Mouse (Mus musculus): ENCODE measurements at regions not wholly inside any gene's neighbourhood (a gene's known extent, or its start where the extent isn't known, plus 50 kb on each side); places are given as distances from the start of the nearest gene placed in this dataset.

- Histone ChIP-seq H3K4me1 (ENCODE audit: control insufficient read depth, insufficient read depth, low read length) (no peaks in the 10 kb centered on the region), H3K9me3 (replicated peaks; ENCODE audit: control insufficient read depth, low read length) (no peaks in the 10 kb centered on the region), H3K9ac (replicated peaks; ENCODE audit: low read length) (no peak overlapping the region), H3K36me3 (replicated peaks; ENCODE audit: control insufficient read depth, insufficient read depth, low read depth, low read length) (no peaks in the 10 kb centered on the region), H3K4me2 (ENCODE audit: low read depth, low read length) (no peak overlapping the region), H3K27ac (replicated peaks; ENCODE audit: low read depth, low read length) (no peak overlapping the region), H3K27me3 (ENCODE audit: control insufficient read depth, insufficient read depth, low read length) (no peaks in the 10 kb centered on the region), H3K4me3 (ENCODE audit: low read depth, low read length) (no peak overlapping the region)
- ATAC-seq (replicated peaks; ENCODE audit: insufficient number of reproducible peaks, low FRiP score, low TSS enrichment, low read depth) (no peak), DNase-seq (ENCODE audit: low spot score) (no peak)
Observed at GRCm38 (mm10) chr9:79317411-79317810, 401.2 kb downstream of the Col12a1 start.

GRCm38 (mm10) chr9:79346371-79347096 is 372.1 kb downstream of the Col12a1 start:
- Histone ChIP-seq H3K4me1 (ENCODE audit: control insufficient read depth, insufficient read depth, low read length) (no peaks in the 10 kb centered on the region), H3K4me2 (ENCODE audit: low read depth, low read length) (no peak overlapping the region), H3K9me3 (replicated peaks; ENCODE audit: control insufficient read depth, low read length) (no peaks in the 10 kb centered on the region), H3K27ac (replicated peaks; ENCODE audit: low read depth, low read length) (no peak overlapping the region), H3K4me3 (ENCODE audit: low read depth, low read length) (no peak overlapping the region), H3K27me3 (ENCODE audit: control insufficient read depth, insufficient read depth, low read length) (no peaks in the 10 kb centered on the region), H3K36me3 (replicated peaks; ENCODE audit: control insufficient read depth, insufficient read depth, low read depth, low read length) (no peaks in the 10 kb centered on the region), H3K9ac (replicated peaks; ENCODE audit: low read length) (no peak overlapping the region)
- WGBS: 93% methylated on average over 15 of the region's 15 CpGs
- DNase-seq (ENCODE audit: low spot score): no peak
- ATAC-seq (replicated peaks; ENCODE audit: insufficient number of reproducible peaks, low FRiP score, low TSS enrichment, low read depth): no peak

GRCm38 (mm10) chr9:79392020-79392419 is 326.6 kb downstream of the Col12a1 start:
- H3K9ac ChIP-seq (replicated peaks; ENCODE audit: low read length): no peak overlapping the region
- H3K36me3 ChIP-seq (replicated peaks; ENCODE audit: control insufficient read depth, insufficient read depth, low read depth, low read length): no peaks in the 10 kb centered on the region
- ATAC-seq (replicated peaks; ENCODE audit: insufficient number of reproducible peaks, low FRiP score, low TSS enrichment, low read depth): no peak
- H3K9me3 ChIP-seq (replicated peaks; ENCODE audit: control insufficient read depth, low read length): no peaks in the 10 kb centered on the region
- H3K27me3 ChIP-seq (ENCODE audit: control insufficient read depth, insufficient read depth, low read length): no peaks in the 10 kb centered on the region
- H3K27ac ChIP-seq (replicated peaks; ENCODE audit: low read depth, low read length): no peak overlapping the region
- H3K4me1 ChIP-seq (ENCODE audit: control insufficient read depth, insufficient read depth, low read length): no peaks in the 10 kb centered on the region
- 95% methylated on average over 2 of the region's 2 CpGs for WGBS
- no peak overlapping the region for H3K4me3 ChIP-seq (ENCODE audit: low read depth, low read length)
- H3K4me2 ChIP-seq (ENCODE audit: low read depth, low read length): no peak overlapping the region
- DNase-seq (ENCODE audit: low spot score): no peak

- H3K4me1 ChIP-seq (ENCODE audit: control insufficient read depth, insufficient read depth, low read length): no peaks in the 10 kb centered on the region
- no peak overlapping the region for H3K4me2 ChIP-seq (ENCODE audit: low read depth, low read length)
- no peak overlapping the region for H3K27ac ChIP-seq (replicated peaks; ENCODE audit: low read depth, low read length)
- H3K9me3 ChIP-seq (replicated peaks; ENCODE audit: control insufficient read depth, low read length): no peaks in the 10 kb centered on the region
- ATAC-seq (replicated peaks; ENCODE audit: insufficient number of reproducible peaks, low FRiP score, low TSS enrichment, low read depth): no peak
- H3K9ac ChIP-seq (replicated peaks; ENCODE audit: low read length): no peak overlapping the region
- no peak for DNase-seq (ENCODE audit: low spot score)
- H3K36me3 ChIP-seq (replicated peaks; ENCODE audit: control insufficient read depth, insufficient read depth, low read depth, low read length): no peaks in the 10 kb centered on the region
- H3K4me3 ChIP-seq (ENCODE audit: low read depth, low read length): no peak overlapping the region
- no peaks in the 10 kb centered on the region for H3K27me3 ChIP-seq (ENCODE audit: control insufficient read depth, insufficient read depth, low read length)
Observed at GRCm38 (mm10) chr9:79414989-79415388, 303.6 kb downstream of the Col12a1 start.

GRCm38 (mm10) chr9:79430417-79430816 is 288.2 kb downstream of the Col12a1 start:
- Histone ChIP-seq H3K4me3 (ENCODE audit: low read depth, low read length) (no peak overlapping the region), H3K36me3 (replicated peaks; ENCODE audit: control insufficient read depth, insufficient read depth, low read depth, low read length) (no peaks in the 10 kb centered on the region), H3K9ac (replicated peaks; ENCODE audit: low read length) (no peak overlapping the region), H3K9me3 (replicated peaks; ENCODE audit: control insufficient read depth, low read length) (no peaks in the 10 kb centered on the region), H3K27me3 (ENCODE audit: control insufficient read depth, insufficient read depth, low read length) (no peaks in the 10 kb centered on the region), H3K4me1 (ENCODE audit: control insufficient read depth, insufficient read depth, low read length) (no peaks in the 10 kb centered on the region), H3K4me2 (ENCODE audit: low read depth, low read length) (no peak overlapping the region), H3K27ac (replicated peaks; ENCODE audit: low read depth, low read length) (no peak overlapping the region)
- 75% methylated on average over 1 of the region's 1 CpGs for WGBS
- DNase-seq (ENCODE audit: low spot score): no peak
- no peak for ATAC-seq (replicated peaks; ENCODE audit: insufficient number of reproducible peaks, low FRiP score, low TSS enrichment, low read depth)

- H3K27ac ChIP-seq (replicated peaks; ENCODE audit: low read depth, low read length): no peak overlapping the region
- H3K36me3 ChIP-seq (replicated peaks; ENCODE audit: control insufficient read depth, insufficient read depth, low read depth, low read length): no peaks in the 10 kb centered on the region
- H3K27me3 ChIP-seq (ENCODE audit: control insufficient read depth, insufficient read depth, low read length): no peaks in the 10 kb centered on the region
- no peak for ATAC-seq (replicated peaks; ENCODE audit: insufficient number of reproducible peaks, low FRiP score, low TSS enrichment, low read depth)
- WGBS: 60% methylated on average over 3 of the region's 3 CpGs
- H3K4me2 ChIP-seq (ENCODE audit: low read depth, low read length): no peak overlapping the region
- no peaks in the 10 kb centered on the region for H3K4me1 ChIP-seq (ENCODE audit: control insufficient read depth, insufficient read depth, low read length)
- no peak overlapping the region for H3K9ac ChIP-seq (replicated peaks; ENCODE audit: low read length)
- no peak for DNase-seq (ENCODE audit: low spot score)
- no peak overlapping the region for H3K4me3 ChIP-seq (ENCODE audit: low read depth, low read length)
- H3K9me3 ChIP-seq (replicated peaks; ENCODE audit: control insufficient read depth, low read length): no peaks in the 10 kb centered on the region
Observed at GRCm38 (mm10) chr9:79437636-79438035, 281.0 kb downstream of the Col12a1 start.

GRCm38 (mm10) chr9:79439233-79439960 is 279.2 kb downstream of the Col12a1 start:
- no peak overlapping the region for H3K27ac ChIP-seq (replicated peaks; ENCODE audit: low read depth, low read length)
- WGBS: 20% methylated on average over 11 of the region's 11 CpGs
- ATAC-seq (replicated peaks; ENCODE audit: insufficient number of reproducible peaks, low FRiP score, low TSS enrichment, low read depth): no peak
- no peak overlapping the region for H3K4me2 ChIP-seq (ENCODE audit: low read depth, low read length)
- H3K9me3 ChIP-seq (replicated peaks; ENCODE audit: control insufficient read depth, low read length): no peaks in the 10 kb centered on the region
- H3K4me1 ChIP-seq (ENCODE audit: control insufficient read depth, insufficient read depth, low read length): no peaks in the 10 kb centered on the region
- H3K36me3 ChIP-seq (replicated peaks; ENCODE audit: control insufficient read depth, insufficient read depth, low read depth, low read length): no peaks in the 10 kb centered on the region
- no peak overlapping the region for H3K4me3 ChIP-seq (ENCODE audit: low read depth, low read length)
- peak; percentile 63 for DNase-seq (ENCODE audit: low spot score)
- no peaks in the 10 kb centered on the region for H3K27me3 ChIP-seq (ENCODE audit: control insufficient read depth, insufficient read depth, low read length)
- no peak overlapping the region for H3K9ac ChIP-seq (replicated peaks; ENCODE audit: low read length)

GRCm38 (mm10) chr9:79455226-79455625 is 263.4 kb downstream of the Col12a1 start:
- Histone ChIP-seq H3K9me3 (replicated peaks; ENCODE audit: control insufficient read depth, low read length) (no peaks in the 10 kb centered on the region), H3K4me2 (ENCODE audit: low read depth, low read length) (no peak overlapping the region), H3K36me3 (replicated peaks; ENCODE audit: control insufficient read depth, insufficient read depth, low read depth, low read length) (no peaks in the 10 kb centered on the region), H3K27ac (replicated peaks; ENCODE audit: low read depth, low read length) (no peak overlapping the region), H3K4me3 (ENCODE audit: low read depth, low read length) (no peak overlapping the region), H3K4me1 (ENCODE audit: control insufficient read depth, insufficient read depth, low read length) (no peaks in the 10 kb centered on the region), H3K9ac (replicated peaks; ENCODE audit: low read length) (no peak overlapping the region), H3K27me3 (ENCODE audit: control insufficient read depth, insufficient read depth, low read length) (no peaks in the 10 kb centered on the region)
- ATAC-seq (replicated peaks; ENCODE audit: insufficient number of reproducible peaks, low FRiP score, low TSS enrichment, low read depth) (no peak), DNase-seq (ENCODE audit: low spot score) (no peak)
- 46% methylated on average over 3 of the region's 3 CpGs for WGBS

Data from embryonic facial prominence, embryonic 11.5 days (tissue).